Comparison of ENCODE assay signal across 33 mouse cellular contexts in the genomic region with DNA sequence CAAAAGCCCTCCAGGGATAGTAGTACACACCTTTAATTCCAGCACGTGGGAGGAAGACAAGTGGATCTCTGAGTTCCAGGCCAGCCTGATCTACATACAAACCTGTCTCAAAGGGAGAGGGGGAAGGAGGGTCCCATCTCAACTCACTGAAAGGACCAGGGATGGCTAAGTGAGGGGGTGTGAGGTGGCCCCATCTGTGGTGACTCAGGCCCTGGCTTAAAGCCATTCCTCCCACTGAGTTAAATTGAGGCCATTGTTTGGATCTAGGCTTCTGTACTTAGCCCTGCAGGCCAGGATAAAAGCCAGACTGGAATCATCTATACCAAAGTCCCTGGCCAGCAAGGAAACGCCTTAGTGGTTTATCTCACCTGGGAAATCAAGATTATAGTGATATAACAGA. TPM values are rescaled to one million over a fixed set of nuclear protein-coding genes. Genes with fewer than 3 reads are reported as not detected.
"Had no signal": no experiment of that assay in that cellular context is flagged by ENCODE, and none has a peak within 500 bp of the region (broad histone marks: within the 10 kb centered on the region; RNA-seq: fewer than 3 reads in every experiment).

No protein-coding gene starts in this region.

- ATAC-seq: liver, embryonic 12.5 days; midbrain, embryonic 13.5 days; midbrain, embryonic 16.5 days had no signal

- H3K27me3 ChIP-seq: limb, embryonic 13.5 days; liver, embryonic 15.5 days; midbrain, embryonic 13.5 days had no signal

- H3K36me3 ChIP-seq: limb, embryonic 10.5 days; limb, embryonic 13.5 days; liver, embryonic 12.5 days; liver, embryonic 15.5 days; lung, embryonic 15.5 days; midbrain, embryonic 10.5 days; midbrain, embryonic 13.5 days; neural tube, embryonic 13.5 days had no signal

- H3K9ac ChIP-seq: limb, embryonic 13.5 days; liver, embryonic 12.5 days; liver, embryonic 15.5 days; lung, embryonic 15.5 days; midbrain, embryonic 13.5 days; neural tube, embryonic 13.5 days had no signal

- H3K9me3 ChIP-seq: limb, embryonic 10.5 days; limb, embryonic 13.5 days; liver, embryonic 12.5 days; liver, embryonic 15.5 days; lung, embryonic 15.5 days; midbrain, embryonic 10.5 days; midbrain, embryonic 13.5 days; neural tube, embryonic 13.5 days had no signal

- DNase-seq: kidney, postnatal 25 days; layer of hippocampus, adult 9-11 months; liver; lung, adult 18-20 months; lung, postnatal 10 days; lung, postnatal 36 days; retina, postnatal 1 day; right cerebral cortex, postnatal 25 days; thymus, adult 2 months; thymus, postnatal 14 days; thymus, postnatal 4 days had no signal

- H3K27ac ChIP-seq: kidney, postnatal 0 days; layer of hippocampus, adult 2 months; limb, embryonic 10.5 days; limb, embryonic 13.5 days; liver, embryonic 12.5 days; liver, embryonic 15.5 days; lung, embryonic 15.5 days; midbrain, embryonic 10.5 days; midbrain, embryonic 13.5 days; neural tube, embryonic 13.5 days; stomach, postnatal 0 days had no signal

- H3K4me2 ChIP-seq: limb, embryonic 13.5 days; liver, embryonic 12.5 days; liver, embryonic 15.5 days; lung, embryonic 15.5 days; midbrain, embryonic 13.5 days; neural tube, embryonic 13.5 days had no signal

- H3K4me3 ChIP-seq: layer of hippocampus, adult 2 months; limb, embryonic 10.5 days; limb, embryonic 13.5 days; liver, embryonic 12.5 days; liver, embryonic 15.5 days; lung, embryonic 15.5 days; megakaryocyte, embryonic 14.5 days; midbrain, embryonic 10.5 days; midbrain, embryonic 13.5 days; myocyte; neural tube, embryonic 13.5 days had no signal

- H3K4me1 ChIP-seq: limb, embryonic 10.5 days; limb, embryonic 13.5 days; liver, embryonic 12.5 days; liver, embryonic 15.5 days; lung, embryonic 15.5 days; midbrain, embryonic 10.5 days; midbrain, embryonic 13.5 days; neural tube, embryonic 13.5 days had no signal

RNA-seq across cellular contexts. Expression of gene Fam69b, which starts 7.0 kb away (rescaled TPM):
- total RNA-seq: monocyte, adult 5-6 weeks; neutrophil, adult 5-6 weeks had no signal

RNA-seq across cellular contexts. Expression of gene Gm20532, which starts 34.8 kb away (rescaled TPM):
- total RNA-seq: layer of hippocampus, adult 2 months; layer of hippocampus, postnatal 25 days; left cerebral cortex, adult 18-20 months; left cerebral cortex, postnatal 25 days; monocyte, adult 5-6 weeks; neutrophil, adult 5-6 weeks had no signal
- polyA plus RNA-seq: kidney, postnatal 0 days; large intestine, adult 2 months; limb, embryonic 10.5 days; limb, embryonic 13.5 days; liver, embryonic 12.5 days; liver, embryonic 15.5 days; lung, embryonic 15.5 days; midbrain, embryonic 10.5 days; midbrain, embryonic 13.5 days; midbrain, embryonic 16.5 days; myocyte; neural tube, embryonic 13.5 days; spleen, adult 2 months; stomach, embryonic 14.5 days; stomach, postnatal 0 days; thymus, adult 2 months had no signal

RNA-seq across cellular contexts. Expression of gene Egfl7, which starts 41.4 kb away (rescaled TPM):
- total RNA-seq: monocyte, adult 5-6 weeks had no signal

RNA-seq across cellular contexts. Expression of gene Lcn4, which starts 49.8 kb away (rescaled TPM):
- total RNA-seq: layer of hippocampus, adult 2 months; layer of hippocampus, postnatal 25 days; left cerebral cortex, adult 18-20 months; left cerebral cortex, postnatal 25 days; monocyte, adult 5-6 weeks had no signal
- polyA plus RNA-seq: kidney, postnatal 0 days; limb, embryonic 10.5 days; limb, embryonic 13.5 days; liver, embryonic 12.5 days; liver, embryonic 15.5 days; lung, embryonic 15.5 days; midbrain, embryonic 10.5 days; midbrain, embryonic 13.5 days; midbrain, embryonic 16.5 days; myocyte; neural tube, embryonic 13.5 days; stomach, embryonic 14.5 days; stomach, postnatal 0 days had no signal
